Mouse (Mus musculus) monocyte, adult 59 days (primary cell): ENCODE results near the gene Gm340. TPM values are rescaled to one million over a fixed set of nuclear protein-coding genes. Genes with fewer than 3 reads are reported as not detected.

Experiments
- total RNA-seq, 2 experiments: library from RNA; stranded (reverse); gene quantifications; one replicate each; pipeline ENCODE4 v1.2.4; 2023

Gene Gm340
- total RNA-seq, result 10 to 100 TPM; 21.6 to 21.9 TPM

DNA sequence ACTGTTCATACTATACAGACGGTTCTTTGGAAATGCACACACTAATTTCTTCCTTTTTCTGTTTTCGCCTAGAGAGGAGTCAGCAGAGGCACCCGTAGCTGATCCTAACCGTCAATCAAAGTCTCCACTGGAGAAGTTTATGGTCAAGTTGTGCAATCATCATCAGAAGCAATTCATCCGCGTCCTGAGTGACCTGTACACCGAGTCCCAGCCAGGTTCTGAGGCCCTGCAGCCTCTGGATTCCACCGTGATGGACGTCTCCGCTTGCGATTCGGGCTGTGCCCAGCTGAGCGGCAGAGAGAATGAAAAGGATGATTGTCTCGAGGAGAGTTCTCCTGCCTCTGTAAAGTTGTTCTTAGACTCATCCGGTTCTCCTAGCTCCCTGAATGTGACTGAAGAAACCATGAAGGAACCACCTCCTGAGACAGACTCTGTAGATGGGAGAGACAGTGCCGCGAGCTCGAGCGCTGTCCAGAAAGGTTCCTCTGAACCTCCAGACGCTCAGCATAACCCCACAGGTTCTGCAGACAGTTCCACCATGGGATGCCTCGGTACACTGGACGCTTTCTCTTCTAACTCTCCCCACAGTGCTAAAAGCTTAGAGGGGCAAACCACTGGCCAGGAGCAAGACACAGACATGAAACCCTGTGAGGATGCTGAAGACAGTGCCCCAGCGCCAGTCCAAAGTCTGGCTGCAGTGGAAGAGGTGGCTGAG is at the start of gene Gm340:
TSS of gene Gm340 (plus strand) at position 665 of the 715 bp plus-strand sequence.

Other genes with a start within 250 kb of the Gm340 start
- gene Pik3ap1, start 197.3 kb upstream of the Gm340 start, total RNA-seq, result 100 to 1,000 TPM; 193 TPM
- gene Lcor, start 99.7 kb upstream of the Gm340 start, total RNA-seq, result 10 to 100 TPM; 25.7 to 25.9 TPM
- 1 to 10 TPM in 1 of 2 experiments, under 1 TPM in 1; 0.76 to 1.0 TPM for gene Slit1, start 161.3 kb downstream of the Gm340 start, total RNA-seq
- gene Arhgap19, start 219.7 kb downstream of the Gm340 start, total RNA-seq, result 10 to 100 TPM; 10.9 to 12.3 TPM
- 10 to 100 TPM; 30.9 to 31.2 TPM for gene Frat1, start 247.6 kb downstream of the Gm340 start, total RNA-seq